In the genomic region with DNA sequence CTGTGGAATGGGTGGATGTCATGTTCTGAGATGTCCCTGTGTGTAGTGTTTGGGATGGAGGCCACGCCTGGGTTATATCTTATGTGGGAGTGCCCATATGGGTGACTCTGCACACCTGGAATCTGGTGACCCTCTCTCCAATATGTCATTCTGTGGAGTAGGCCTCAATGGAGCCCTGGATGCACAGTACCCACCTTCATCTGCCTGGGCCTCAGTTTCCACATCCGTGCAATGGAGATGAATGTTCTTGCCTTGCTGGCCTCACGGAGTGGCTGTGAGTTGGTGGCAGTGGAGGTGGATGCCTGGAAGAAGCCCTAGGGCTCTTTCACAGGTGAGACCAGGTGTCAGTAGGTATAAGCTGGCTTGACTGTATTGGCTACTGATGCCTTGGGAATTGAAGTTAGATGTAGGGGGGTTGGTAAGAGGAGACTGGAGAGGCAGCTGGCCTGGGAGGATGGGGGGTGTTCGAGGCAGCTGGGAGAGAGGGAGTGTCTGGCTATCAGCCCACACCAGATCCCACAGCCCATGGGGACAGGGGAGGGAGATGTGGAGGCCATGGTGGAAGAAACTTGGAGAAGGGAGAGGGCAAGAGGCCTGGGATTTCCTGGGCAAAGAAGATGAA, we compare ENCODE assay signal across 15 mouse cellular contexts. TPM values are rescaled to one million over a fixed set of nuclear protein-coding genes. Genes with fewer than 3 reads are reported as not detected.
DNase-seq lines count a peak whose midpoint lies in the region; ATAC-seq and TF ChIP-seq lines count a peak whose summit lies in the region.
"Had no signal": no experiment of that assay in that cellular context is flagged by ENCODE, and none has a peak within 500 bp of the region (broad histone marks: within the 10 kb centered on the region; RNA-seq: fewer than 3 reads in every experiment).

No protein-coding gene starts in this region.

- no peak for TF ChIP-seq EP300 in lung, postnatal 0 days (IDR thresholded peaks at IDR 0.05)

- WGBS in embryonic facial prominence, embryonic 13.5 days: 79% methylated on average over 4 of the region's 4 CpGs
- 84% methylated on average over 4 of the region's 4 CpGs for WGBS in embryonic facial prominence, embryonic 10.5 days
- 90% methylated on average over 4 of the region's 4 CpGs for WGBS in forebrain, embryonic 12.5 days
- 84% methylated on average over 4 of the region's 4 CpGs for WGBS in hindbrain, embryonic 14.5 days
- 87% methylated on average over 4 of the region's 4 CpGs for WGBS in midbrain, embryonic 16.5 days
- 86% methylated on average over 4 of the region's 4 CpGs for WGBS in limb, embryonic 10.5 days
- WGBS in lung, postnatal 0 days: 74% methylated on average over 4 of the region's 4 CpGs

- H3K36me3 ChIP-seq in embryonic facial prominence, embryonic 13.5 days: peaks cover 11% of the 10 kb centered on the region
- H3K36me3 ChIP-seq in embryonic facial prominence, embryonic 10.5 days (replicated peaks): no peaks in the 10 kb centered on the region
- peaks cover 14% of the 10 kb centered on the region for H3K36me3 ChIP-seq in forebrain, embryonic 12.5 days (replicated peaks)
- H3K36me3 ChIP-seq in hindbrain, embryonic 14.5 days (replicated peaks; ENCODE audit: control insufficient read depth, insufficient read depth): peaks cover 22% of the 10 kb centered on the region
- peaks cover 7% of the 10 kb centered on the region for H3K36me3 ChIP-seq in midbrain, embryonic 16.5 days (ENCODE audit: control insufficient read depth, insufficient read depth, low read length)
- no peaks in the 10 kb centered on the region for H3K36me3 ChIP-seq in limb, embryonic 10.5 days
- H3K36me3 ChIP-seq in lung, postnatal 0 days (ENCODE audit: insufficient read depth, low read length): no peaks in the 10 kb centered on the region
- H3K36me3 ChIP-seq: heart, embryonic 15.5 days had no signal

- H3K27ac ChIP-seq in embryonic facial prominence, embryonic 13.5 days: no peak overlapping the region
- H3K27ac ChIP-seq in embryonic facial prominence, embryonic 10.5 days (replicated peaks): no peak overlapping the region
- no peak overlapping the region for H3K27ac ChIP-seq in forebrain, embryonic 12.5 days
- no peak overlapping the region; the same call in 1 of the 2 replicates for H3K27ac ChIP-seq in hindbrain, embryonic 14.5 days
- no peak overlapping the region for H3K27ac ChIP-seq in midbrain, embryonic 16.5 days (ENCODE audit: low read length)
- H3K27ac ChIP-seq in limb, embryonic 10.5 days: no peak overlapping the region
- H3K27ac ChIP-seq in lung, postnatal 0 days (ENCODE audit: low read length): no peak overlapping the region
- H3K27ac ChIP-seq: embryonic facial prominence, embryonic 15.5 days; heart, embryonic 15.5 days; limb, embryonic 12.5 days had no signal

- no peaks in the 10 kb centered on the region for H3K9me3 ChIP-seq in embryonic facial prominence, embryonic 13.5 days
- no peaks in the 10 kb centered on the region for H3K9me3 ChIP-seq in embryonic facial prominence, embryonic 10.5 days
- no peaks in the 10 kb centered on the region for H3K9me3 ChIP-seq in forebrain, embryonic 12.5 days
- no peaks in the 10 kb centered on the region for H3K9me3 ChIP-seq in hindbrain, embryonic 14.5 days (ENCODE audit: control insufficient read depth, low read length)
- no peaks in the 10 kb centered on the region for H3K9me3 ChIP-seq in midbrain, embryonic 16.5 days (replicated peaks; ENCODE audit: control insufficient read depth, low read length, poor library complexity, severe bottlenecking)
- no peaks in the 10 kb centered on the region for H3K9me3 ChIP-seq in limb, embryonic 10.5 days (replicated peaks)
- H3K9me3 ChIP-seq in lung, postnatal 0 days (ENCODE audit: low read length): no peaks in the 10 kb centered on the region
- H3K9me3 ChIP-seq: embryonic facial prominence, embryonic 15.5 days; heart, embryonic 15.5 days; limb, embryonic 12.5 days had no signal

- no peak for TF ChIP-seq CTCF in lung, postnatal 0 days (IDR thresholded peaks at IDR 0.05)

- no peak overlapping the region for H3K4me2 ChIP-seq in embryonic facial prominence, embryonic 13.5 days
- peak overlapping the region; percentile 87 for H3K4me2 ChIP-seq in forebrain, embryonic 12.5 days
- peak overlapping the region; percentile 73 for H3K4me2 ChIP-seq in hindbrain, embryonic 14.5 days (replicated peaks)
- H3K4me2 ChIP-seq in midbrain, embryonic 16.5 days (ENCODE audit: low read length): peak overlapping the region; percentile 62
- no peak overlapping the region for H3K4me2 ChIP-seq in lung, postnatal 0 days (replicated peaks; ENCODE audit: low read depth, low read length)

- no peak for ATAC-seq in embryonic facial prominence, embryonic 13.5 days (ENCODE audit: insufficient number of reproducible peaks, insufficient read depth, low FRiP score, low TSS enrichment, low read depth)
- ATAC-seq in forebrain, embryonic 12.5 days (ENCODE audit: low FRiP score): no peak
- ATAC-seq in hindbrain, embryonic 14.5 days (ENCODE audit: low FRiP score): no peak
- ATAC-seq in midbrain, embryonic 16.5 days: no peak
- no peak for ATAC-seq in lung, postnatal 0 days
- ATAC-seq: inflammation-experienced regulatory T-cells, adult 6 months had no signal

- H3K4me1 ChIP-seq in embryonic facial prominence, embryonic 13.5 days: peaks cover 13% of the 10 kb centered on the region
- peaks cover 24% of the 10 kb centered on the region for H3K4me1 ChIP-seq in embryonic facial prominence, embryonic 10.5 days
- peaks cover 17% of the 10 kb centered on the region for H3K4me1 ChIP-seq in forebrain, embryonic 12.5 days
- H3K4me1 ChIP-seq in hindbrain, embryonic 14.5 days (replicated peaks; ENCODE audit: control insufficient read depth, insufficient read depth, low read length): peaks cover 17% of the 10 kb centered on the region
- peaks cover 23% of the 10 kb centered on the region for H3K4me1 ChIP-seq in midbrain, embryonic 16.5 days (ENCODE audit: control insufficient read depth, insufficient read depth, low read length)
- H3K4me1 ChIP-seq in limb, embryonic 10.5 days: peaks cover 17% of the 10 kb centered on the region
- no peaks in the 10 kb centered on the region; the same call in 1 of the 2 replicates for H3K4me1 ChIP-seq in lung, postnatal 0 days (ENCODE audit: insufficient read depth, low read depth, low read length)
- H3K4me1 ChIP-seq: limb, embryonic 12.5 days had no signal

- peaks cover under 1% of the 10 kb centered on the region for H3K27me3 ChIP-seq in embryonic facial prominence, embryonic 13.5 days
- H3K27me3 ChIP-seq in embryonic facial prominence, embryonic 10.5 days (replicated peaks; ENCODE audit: low read depth, poor library complexity, severe bottlenecking): peaks cover 24% of the 10 kb centered on the region
- H3K27me3 ChIP-seq in forebrain, embryonic 12.5 days: peaks cover 3% of the 10 kb centered on the region; the same call in 1 of the 2 replicates
- no peaks in the 10 kb centered on the region for H3K27me3 ChIP-seq in hindbrain, embryonic 14.5 days (ENCODE audit: control insufficient read depth, insufficient read depth, low read length)
- no peaks in the 10 kb centered on the region for H3K27me3 ChIP-seq in midbrain, embryonic 16.5 days (ENCODE audit: control insufficient read depth, insufficient read depth, low read depth, low read length)
- H3K27me3 ChIP-seq in limb, embryonic 10.5 days (ENCODE audit: low read depth, poor library complexity, severe bottlenecking): peaks cover 13% of the 10 kb centered on the region
- no peaks in the 10 kb centered on the region for H3K27me3 ChIP-seq in lung, postnatal 0 days (replicated peaks; ENCODE audit: insufficient read depth, low read length)

- H3K4me3 ChIP-seq in embryonic facial prominence, embryonic 13.5 days: no peak overlapping the region
- no peak overlapping the region for H3K4me3 ChIP-seq in embryonic facial prominence, embryonic 10.5 days
- peak overlapping the region; percentile 68; the same call in 1 of the 2 replicates for H3K4me3 ChIP-seq in forebrain, embryonic 12.5 days (replicated peaks)
- H3K4me3 ChIP-seq in hindbrain, embryonic 14.5 days (replicated peaks; ENCODE audit: low read length): peak overlapping the region; percentile 64
- H3K4me3 ChIP-seq in midbrain, embryonic 16.5 days (ENCODE audit: low read depth, low read length): peak overlapping the region; percentile 58
- no peak overlapping the region for H3K4me3 ChIP-seq in limb, embryonic 10.5 days
- no peak overlapping the region for H3K4me3 ChIP-seq in lung, postnatal 0 days (ENCODE audit: low read depth, low read length)

- 0 out of 2 replicates have a peak overlapping the region, but pooled peaks have one; percentile 11 for H3K9ac ChIP-seq in embryonic facial prominence, embryonic 13.5 days
- H3K9ac ChIP-seq in forebrain, embryonic 12.5 days: no peak overlapping the region
- H3K9ac ChIP-seq in hindbrain, embryonic 14.5 days: peak overlapping the region; percentile 83
- H3K9ac ChIP-seq in midbrain, embryonic 16.5 days (ENCODE audit: low read depth, low read length): 0 out of 2 replicates have a peak overlapping the region, but pooled peaks have one; percentile 80
- H3K9ac ChIP-seq in lung, postnatal 0 days (replicated peaks; ENCODE audit: low read depth): no peak overlapping the region
- H3K9ac ChIP-seq: embryonic facial prominence, embryonic 15.5 days; heart, embryonic 15.5 days had no signal

- no peak for DNase-seq in embryonic facial prominence, embryonic 10.5 days (ENCODE audit: low spot score)
- DNase-seq in hindbrain, embryonic 14.5 days (ENCODE audit: low spot score): no peak
- no peak for DNase-seq in limb, embryonic 10.5 days (ENCODE audit: low spot score)
- DNase-seq in lung, postnatal 0 days (ENCODE audit: low spot score): no peak
- no peak for DNase-seq in frontal cortex, adult 2 months (ENCODE audit: extremely low spot score in 1 of 2, low spot score in 1 of 2)
- DNase-seq: adrenal gland, adult 8-10 months; lung, postnatal 36 days; thymus, postnatal 14 days had no signal

RNA-seq across cellular contexts. Expression of a gene that starts 1.5 kb away (rescaled TPM):
- 12.7 and 14.5 TPM in 2 replicates for polyA plus RNA-seq in embryonic facial prominence, embryonic 13.5 days (2015; fragmentation: Nextera tagmentation; extraction: Ambion mirVana)
- 9.5 and 9.6 TPM in 2 replicates for polyA plus RNA-seq in embryonic facial prominence, embryonic 10.5 days (2016; fragmentation: Nextera tagmentation; extraction: Ambion mirVana)
- 37.0 and 40.9 TPM in 2 replicates for polyA plus RNA-seq in forebrain, embryonic 12.5 days (2016; fragmentation: Nextera tagmentation; extraction: Ambion mirVana)
- 90.6 and 102 TPM in 2 replicates for polyA plus RNA-seq in hindbrain, embryonic 14.5 days (2014; fragmentation: Nextera tagmentation; extraction: Ambion mirVana)
- 112 and 115 TPM in 2 replicates for polyA plus RNA-seq in midbrain, embryonic 16.5 days (2015; fragmentation: Nextera tagmentation; extraction: Ambion mirVana)
- polyA plus RNA-seq in limb, embryonic 10.5 days (2016; fragmentation: Nextera tagmentation; extraction: Ambion mirVana): 6.4 and 7.8 TPM in 2 replicates
- 2.2 and 3.3 TPM in 2 replicates for polyA plus RNA-seq in lung, postnatal 0 days (2015; fragmentation: Nextera tagmentation; extraction: Ambion mirVana)
- 182 and 192 TPM in 2 replicates for polyA plus RNA-seq in frontal cortex, adult 2 months (2012; rRNA removed)

RNA-seq across cellular contexts. Expression of a gene that starts 11.0 kb away (rescaled TPM):
- polyA plus RNA-seq in embryonic facial prominence, embryonic 13.5 days (2015; fragmentation: Nextera tagmentation; extraction: Ambion mirVana): 44.5 and 46.7 TPM in 2 replicates
- polyA plus RNA-seq in embryonic facial prominence, embryonic 10.5 days (2016; fragmentation: Nextera tagmentation; extraction: Ambion mirVana): 31.1 and 33.1 TPM in 2 replicates
- polyA plus RNA-seq in forebrain, embryonic 12.5 days (2016; fragmentation: Nextera tagmentation; extraction: Ambion mirVana): 32.9 and 33.3 TPM in 2 replicates
- 45.2 and 58.9 TPM in 2 replicates for polyA plus RNA-seq in hindbrain, embryonic 14.5 days (2014; fragmentation: Nextera tagmentation; extraction: Ambion mirVana)
- polyA plus RNA-seq in midbrain, embryonic 16.5 days (2015; fragmentation: Nextera tagmentation; extraction: Ambion mirVana): 45.5 and 47.2 TPM in 2 replicates
- 31.1 and 33.5 TPM in 2 replicates for polyA plus RNA-seq in limb, embryonic 10.5 days (2016; fragmentation: Nextera tagmentation; extraction: Ambion mirVana)
- 106 and 107 TPM in 2 replicates for polyA plus RNA-seq in lung, postnatal 0 days (2015; fragmentation: Nextera tagmentation; extraction: Ambion mirVana)
- polyA plus RNA-seq in frontal cortex, adult 2 months (2012; rRNA removed): 53.8 and 53.9 TPM in 2 replicates

RNA-seq across cellular contexts. Expression of a gene that starts 11.1 kb away (rescaled TPM):
- polyA plus RNA-seq in embryonic facial prominence, embryonic 13.5 days (2015; fragmentation: Nextera tagmentation; extraction: Ambion mirVana): 4.1 and 4.3 TPM in 2 replicates
- polyA plus RNA-seq in embryonic facial prominence, embryonic 10.5 days (2016; fragmentation: Nextera tagmentation; extraction: Ambion mirVana): 3.3 and 3.5 TPM in 2 replicates
- 5.2 and 5.8 TPM in 2 replicates for polyA plus RNA-seq in forebrain, embryonic 12.5 days (2016; fragmentation: Nextera tagmentation; extraction: Ambion mirVana)
- polyA plus RNA-seq in hindbrain, embryonic 14.5 days (2014; fragmentation: Nextera tagmentation; extraction: Ambion mirVana): 5.6 and 8.3 TPM in 2 replicates
- 11.6 and 12.7 TPM in 2 replicates for polyA plus RNA-seq in midbrain, embryonic 16.5 days (2015; fragmentation: Nextera tagmentation; extraction: Ambion mirVana)
- polyA plus RNA-seq in limb, embryonic 10.5 days (2016; fragmentation: Nextera tagmentation; extraction: Ambion mirVana): 3.0 and 3.9 TPM in 2 replicates
- polyA plus RNA-seq in lung, postnatal 0 days (2015; fragmentation: Nextera tagmentation; extraction: Ambion mirVana): 1.2 and 1.4 TPM in 2 replicates
- polyA plus RNA-seq in frontal cortex, adult 2 months (2012; rRNA removed): 18.3 and 26.9 TPM in 2 replicates
- polyA plus RNA-seq: inflammation-experienced regulatory T-cells, adult 6 months had no signal

RNA-seq across cellular contexts. Expression of a gene that starts 17.2 kb away (rescaled TPM):
- polyA plus RNA-seq in embryonic facial prominence, embryonic 13.5 days (2015; fragmentation: Nextera tagmentation; extraction: Ambion mirVana): 5.2 and 7.3 TPM in 2 replicates
- polyA plus RNA-seq in embryonic facial prominence, embryonic 10.5 days (2016; fragmentation: Nextera tagmentation; extraction: Ambion mirVana): 7.1 and 8.0 TPM in 2 replicates
- polyA plus RNA-seq in forebrain, embryonic 12.5 days (2016; fragmentation: Nextera tagmentation; extraction: Ambion mirVana): 7.4 and 9.5 TPM in 2 replicates
- 18.2 and 19.9 TPM in 2 replicates for polyA plus RNA-seq in hindbrain, embryonic 14.5 days (2014; fragmentation: Nextera tagmentation; extraction: Ambion mirVana)
- 9.5 and 10.5 TPM in 2 replicates for polyA plus RNA-seq in midbrain, embryonic 16.5 days (2015; fragmentation: Nextera tagmentation; extraction: Ambion mirVana)
- polyA plus RNA-seq in limb, embryonic 10.5 days (2016; fragmentation: Nextera tagmentation; extraction: Ambion mirVana): 7.3 and 8.2 TPM in 2 replicates
- 5.7 and 5.8 TPM in 2 replicates for polyA plus RNA-seq in lung, postnatal 0 days (2015; fragmentation: Nextera tagmentation; extraction: Ambion mirVana)
- 9.0 and 10.1 TPM in 2 replicates for polyA plus RNA-seq in frontal cortex, adult 2 months (2012; rRNA removed)

RNA-seq across cellular contexts. Expression of a gene that starts 20.4 kb away (rescaled TPM):
- polyA plus RNA-seq in embryonic facial prominence, embryonic 13.5 days (2015; fragmentation: Nextera tagmentation; extraction: Ambion mirVana): 16.6 and 18.2 TPM in 2 replicates
- 5.4 and 6.9 TPM in 2 replicates for polyA plus RNA-seq in embryonic facial prominence, embryonic 10.5 days (2016; fragmentation: Nextera tagmentation; extraction: Ambion mirVana)
- polyA plus RNA-seq in forebrain, embryonic 12.5 days (2016; fragmentation: Nextera tagmentation; extraction: Ambion mirVana): 12.4 and 13.1 TPM in 2 replicates
- polyA plus RNA-seq in hindbrain, embryonic 14.5 days (2014; fragmentation: Nextera tagmentation; extraction: Ambion mirVana): 15.2 and 17.3 TPM in 2 replicates
- 16.1 and 19.9 TPM in 2 replicates for polyA plus RNA-seq in midbrain, embryonic 16.5 days (2015; fragmentation: Nextera tagmentation; extraction: Ambion mirVana)
- polyA plus RNA-seq in limb, embryonic 10.5 days (2016; fragmentation: Nextera tagmentation; extraction: Ambion mirVana): 2.7 and 5.0 TPM in 2 replicates
- 28.4 and 31.0 TPM in 2 replicates for polyA plus RNA-seq in lung, postnatal 0 days (2015; fragmentation: Nextera tagmentation; extraction: Ambion mirVana)
- polyA plus RNA-seq in frontal cortex, adult 2 months (2012; rRNA removed): 10.9 and 13.6 TPM in 2 replicates

Comparison
In these comparisons a context has a peak if more than half of its experiments do, and no peak if none do; other contexts are left out.
1. H3K4me2 ChIP-seq: peak in forebrain, embryonic 12.5 days (single experiment), hindbrain, embryonic 14.5 days (single experiment) and midbrain, embryonic 16.5 days (single experiment); none in embryonic facial prominence, embryonic 13.5 days (single experiment) and lung, postnatal 0 days (single experiment).
2. H3K4me3 ChIP-seq: peak in forebrain, embryonic 12.5 days (single experiment), hindbrain, embryonic 14.5 days (single experiment) and midbrain, embryonic 16.5 days (single experiment); none in embryonic facial prominence, embryonic 13.5 days (single experiment), embryonic facial prominence, embryonic 10.5 days (single experiment), limb, embryonic 10.5 days (single experiment) and lung, postnatal 0 days (single experiment).
3. H3K9ac ChIP-seq: peak in embryonic facial prominence, embryonic 13.5 days (single experiment), hindbrain, embryonic 14.5 days (single experiment) and midbrain, embryonic 16.5 days (single experiment); none in forebrain, embryonic 12.5 days (single experiment) and lung, postnatal 0 days (single experiment).